Mouse (Mus musculus): ENCODE data around the gene Tnfaip8l2.
"Not testable (repeated sequence)": the region's sequence is repeated elsewhere in the genome, so short reads cannot be mapped to it uniquely, and the experiment has no call there.

Tnfaip8l2 gene

GRCm38 (mm10) chr3:95110911-95111726 lies 31.0 kb downstream of the Tnfaip8l2 start, which contains the start of gene Vps72:
Gene Vps72, plus strand, starts transcription at chr3:95111022.
- peak; percentile 88 to 92 for DNase-seq

- no peak for DNase-seq
Observed at GRCm38 (mm10) chr3:95107898-95108297, 34.3 kb downstream of the Tnfaip8l2 start.

- DNase-seq = not testable (repeated sequence)
Observed at GRCm38 (mm10) chr3:95107308-95107707, 34.9 kb downstream of the Tnfaip8l2 start.

- DNase-seq = peak; percentile 95 to 97
Observed at GRCm38 (mm10) chr3:95106338-95107117, 35.6 kb downstream of the Tnfaip8l2 start, which contains the start of gene Pip5k1a. Gene Pip5k1a, minus strand, starts transcription at chr3:95106930.

GRCm38 (mm10) chr3:95105586-95106337 lies 36.4 kb downstream of the Tnfaip8l2 start:
- no peak for DNase-seq

GRCm38 (mm10) chr3:95105121-95105520 lies 37.0 kb downstream of the Tnfaip8l2 start:
- no peak for DNase-seq

GRCm38 (mm10) chr3:95100854-95101253 lies 41.3 kb downstream of the Tnfaip8l2 start:
- DNase-seq = no peak
